Mouse (Mus musculus) ES-Bruce4 (cell line): ENCODE measurements around the gene Prtg.

Source experiments
- EP300 ChIP-seq: IDR thresholded peaks from 2 replicates; pipeline ENCODE4 v1.6.1; 2011; ENCODE audit warnings: low read depth, low read length; ENCODE audit not compliant: insufficient read depth
- POLR2A ChIP-seq: IDR thresholded peaks from one replicate; pipeline ENCODE4 v1.8.1; 2011; ENCODE audit warnings: low read length; ENCODE audit not compliant: insufficient read depth

- TF ChIP-seq POLR2A (no peak), EP300 (no peak)
These were observed 48.0 kb upstream of the Prtg start for GRCm38 (mm10) chr9:72758705-72759131.
